Mouse (Mus musculus) embryonic facial prominence, embryonic 11.5 days (tissue): ENCODE data around the gene Alyref. TPM values are rescaled to one million over a fixed set of nuclear protein-coding genes. Genes with fewer than 3 reads are reported as not detected.

Experiments used
- ATAC-seq: fragments of 200-750 bp; cut with Nextera tagmentation; replicated peaks from 2 replicates; pipeline ENCODE4 v1.8.0; 2017; ENCODE audit warnings: low read depth; ENCODE audit not compliant: insufficient number of reproducible peaks, low FRiP score, low TSS enrichment
- DNase-seq: peaks from one replicate; pipeline ENCODE4 v3.0.0-alpha.2; 2015; ENCODE audit warnings: low spot score
- H3K27ac ChIP-seq: fragments of 300-500 bp; sonication (generic); replicated peaks from 2 replicates; pipeline ENCODE4 v1.5.1; 2014; ENCODE audit warnings: mild to moderate bottlenecking, low read depth, low read length, control low read depth
- H3K27me3 ChIP-seq: fragments of 300-500 bp; sonication (generic); 2 replicates; pipeline ENCODE4 v1.6.1; 2014; ENCODE audit warnings: mild to moderate bottlenecking, low read length, moderate library complexity, mixed read lengths; ENCODE audit not compliant: control insufficient read depth, insufficient read depth
- H3K36me3 ChIP-seq: fragments of 300-500 bp; sonication (generic); replicated peaks from 2 replicates; pipeline ENCODE4 v1.6.1; 2014; ENCODE audit warnings: low read depth, mild to moderate bottlenecking, low read length, moderate library complexity, mixed read lengths; ENCODE audit not compliant: control insufficient read depth, insufficient read depth
- H3K4me1 ChIP-seq: fragments of 300-500 bp; sonication (generic); 2 replicates; pipeline ENCODE4 v1.6.1; 2014; ENCODE audit warnings: low read length, mixed read lengths; ENCODE audit not compliant: control insufficient read depth, insufficient read depth
- H3K4me2 ChIP-seq: fragments of 300-500 bp; sonication (generic); 2 replicates; pipeline ENCODE4 v1.6.1; 2014; ENCODE audit warnings: low read depth, mild to moderate bottlenecking, control low read depth, low read length, moderate library complexity
- H3K4me3 ChIP-seq: fragments of 300-500 bp; sonication (generic); 2 replicates; pipeline ENCODE4 v1.5.1; 2014; ENCODE audit warnings: low read depth, low read length, control low read depth
- H3K9ac ChIP-seq: fragments of 300-500 bp; sonication (generic); replicated peaks from 2 replicates; pipeline ENCODE4 v1.6.1; 2014; ENCODE audit warnings: mild to moderate bottlenecking, control low read depth, low read length
- H3K9me3 ChIP-seq: fragments of 300-500 bp; sonication (generic); replicated peaks from 2 replicates; pipeline ENCODE4 v1.6.1; 2016; ENCODE audit warnings: mild to moderate bottlenecking, low read length, inconsistent platforms, mixed read lengths; ENCODE audit not compliant: control insufficient read depth
- WGBS: fragments of 180-500 bp; shearing (Covaris S2); extraction: QIAGEN DNeasy Blood & Tissue Kit; methylation state at CpG from one replicate; pipeline ENCODE4 v1.1.7; 2014; 5-methylcytosine and 5-hydroxymethylcytosine counted together
- polyA plus RNA-seq: library from polyadenylated mRNA; unstranded; fragments of >200 nt; fragmentation: Nextera tagmentation; extraction: Ambion mirVana; gene quantifications from 2 replicates; pipeline ENCODE4 v1.2.1, GENCODE M21; 2014

Alyref gene
- polyA plus RNA-seq = 748 and 893 TPM in 2 replicates

- Histone ChIP-seq H3K36me3 (peaks cover 6% of the 10 kb centered on the region), H3K4me1 (peaks cover 2% of the 10 kb centered on the region), H3K27ac (peak within 1 kb of the TSS; percentile 87), H3K27me3 (no peaks in the 10 kb centered on the region), H3K9ac (peak within 1 kb of the TSS; percentile 99), H3K4me2 (peak within 1 kb of the TSS; percentile 94), H3K9me3 (no peaks in the 10 kb centered on the region), H3K4me3 (peak within 1 kb of the TSS; percentile 99)
- ATAC-seq (peak; percentile 95), DNase-seq (peak; percentile 98)
- WGBS = under 1% methylated on average over 83 of the region's 88 CpGs
Measured at GRCm38 (mm10) chr11:120598283-120598989, at the start of gene Alyref, which contains the start of gene Anapc11. Gene Alyref, minus strand, starts transcription at chr11:120598365. Gene Anapc11, plus strand, starts transcription at chr11:120598421.

GRCm38 (mm10) chr11:120647047-120647830 is 49.1 kb upstream of the Alyref start:
- ATAC-seq (no peak), DNase-seq (no peak)
- Histone ChIP-seq H3K4me3 (no peak overlapping the region), H3K9me3 (no peaks in the 10 kb centered on the region), H3K27ac (no peak overlapping the region), H3K4me2 (no peak overlapping the region; the same call in 1 of the 2 replicates), H3K36me3 (no peaks in the 10 kb centered on the region), H3K9ac (no peak overlapping the region; the same call in 1 of the 2 replicates), H3K27me3 (peaks cover 5% of the 10 kb centered on the region; the same call in 1 of the 2 replicates), H3K4me1 (peaks cover 3% of the 10 kb centered on the region; the same call in 1 of the 2 replicates)
- WGBS = 77% methylated on average over 35 of the region's 35 CpGs

GRCm38 (mm10) chr11:120643601-120643987 is 45.4 kb upstream of the Alyref start, which contains the start of gene Pycr1:
Gene Pycr1, minus strand, starts transcription at chr11:120643769.
- H3K27ac ChIP-seq = no peak within 1 kb of the TSS
- WGBS = 2% methylated on average over 15 of the region's 15 CpGs
- peak within 1 kb of the TSS; percentile 54 for H3K9ac ChIP-seq
- peak within 1 kb of the TSS; percentile 89 for H3K4me2 ChIP-seq
- peaks cover 5% of the 10 kb centered on the region; the same call in 1 of the 2 replicates for H3K27me3 ChIP-seq
- ATAC-seq (peak; percentile 98), DNase-seq (peak; percentile 95)
- H3K4me1 ChIP-seq = peaks cover 3% of the 10 kb centered on the region; the same call in 1 of the 2 replicates
- no peaks in the 10 kb centered on the region for H3K36me3 ChIP-seq
- no peaks in the 10 kb centered on the region for H3K9me3 ChIP-seq
- peak within 1 kb of the TSS; percentile 33 for H3K4me3 ChIP-seq

GRCm38 (mm10) chr11:120642939-120643600 is 44.9 kb upstream of the Alyref start:
- no peaks in the 10 kb centered on the region for H3K36me3 ChIP-seq
- H3K27me3 ChIP-seq = peaks cover 5% of the 10 kb centered on the region; the same call in 1 of the 2 replicates
- peak overlapping the region; percentile 54 for H3K9ac ChIP-seq
- WGBS = 3% methylated on average over 18 of the region's 18 CpGs
- peak overlapping the region; percentile 89 for H3K4me2 ChIP-seq
- H3K27ac ChIP-seq = no peak overlapping the region
- no peaks in the 10 kb centered on the region for H3K9me3 ChIP-seq
- H3K4me3 ChIP-seq = peak overlapping the region; percentile 33
- DNase-seq (peak; percentile 43), ATAC-seq (peak; percentile 41)
- peaks cover 3% of the 10 kb centered on the region; the same call in 1 of the 2 replicates for H3K4me1 ChIP-seq

- Histone ChIP-seq H3K4me1 (peaks cover 3% of the 10 kb centered on the region; the same call in 1 of the 2 replicates), H3K36me3 (no peaks in the 10 kb centered on the region), H3K27me3 (no peaks in the 10 kb centered on the region), H3K4me2 (no peak overlapping the region), H3K9me3 (no peaks in the 10 kb centered on the region), H3K9ac (no peak overlapping the region; the same call in 1 of the 2 replicates), H3K27ac (no peak overlapping the region), H3K4me3 (no peak overlapping the region)
- DNase-seq (no peak), ATAC-seq (no peak)
- WGBS = 86% methylated on average over 8 of the region's 8 CpGs
Measured at GRCm38 (mm10) chr11:120641869-120642268, 43.7 kb upstream of the Alyref start.

- Histone ChIP-seq H3K4me1 (peaks cover 3% of the 10 kb centered on the region; the same call in 1 of the 2 replicates), H3K9ac (peak overlapping the region; percentile 28), H3K4me2 (no peak overlapping the region), H3K36me3 (no peaks in the 10 kb centered on the region), H3K27ac (no peak overlapping the region), H3K4me3 (no peak overlapping the region), H3K27me3 (no peaks in the 10 kb centered on the region), H3K9me3 (no peaks in the 10 kb centered on the region)
- DNase-seq (no peak), ATAC-seq (no peak)
- 61% methylated on average over 9 of the region's 9 CpGs for WGBS
Measured at GRCm38 (mm10) chr11:120641255-120641654, 43.1 kb upstream of the Alyref start.

- no peak for DNase-seq
- H3K4me1 ChIP-seq = peaks cover 9% of the 10 kb centered on the region; the same call in 1 of the 2 replicates
Measured at GRCm38 (mm10) chr11:120634810-120635209, 36.6 kb upstream of the Alyref start.

More at GRCm38 (mm10) chr11:120634810-120635209, 36.6 kb upstream of the Alyref start:
- WGBS = 82% methylated on average over 5 of the region's 5 CpGs
- Histone ChIP-seq H3K4me2 (no peak overlapping the region), H3K27me3 (no peaks in the 10 kb centered on the region), H3K36me3 (no peaks in the 10 kb centered on the region), H3K9ac (no peak overlapping the region), H3K4me3 (no peak overlapping the region), H3K9me3 (no peaks in the 10 kb centered on the region), H3K27ac (no peak overlapping the region)
- ATAC-seq = no peak
